Mouse (Mus musculus): ENCODE data around the gene Il24. TPM values are rescaled to one million over a fixed set of nuclear protein-coding genes. Genes with fewer than 3 reads are reported as not detected.

Il24 gene
- total and polyA plus RNA-seq, 2 experiments from 2014 or later: not detected

- 2% methylated on average over 43 of the region's 43 CpGs for WGBS
- Histone ChIP-seq H3K4me3 (ENCODE audit: low read depth, low read length) (peak overlapping the region; percentile 44), H3K27me3 (ENCODE audit: control insufficient read depth, insufficient read depth, low read length) (peaks cover 27% of the 10 kb centered on the region), H3K9me3 (replicated peaks; ENCODE audit: control insufficient read depth, low read length) (no peaks in the 10 kb centered on the region), H3K9ac (replicated peaks; ENCODE audit: low read depth, low read length) (no peak overlapping the region), H3K4me1 (ENCODE audit: control insufficient read depth, insufficient read depth) (no peaks in the 10 kb centered on the region), H3K36me3 (replicated peaks; ENCODE audit: control insufficient read depth, insufficient read depth, low read length) (no peaks in the 10 kb centered on the region), H3K4me2 (ENCODE audit: low read depth, low read length) (peak overlapping the region; percentile 65), H3K27ac (ENCODE audit: low read depth) (no peak overlapping the region)
- no peak for TF ChIP-seq EP300 (IDR thresholded peaks at IDR 0.05; ENCODE audit: low read depth)
- no peak for TF ChIP-seq CTCF (IDR thresholded peaks at IDR 0.05; ENCODE audit: low read depth)
- DNase-seq (ENCODE audit: low spot score): no peak
- no peak for ATAC-seq (ENCODE audit: insufficient read depth, low read depth)
Measured at GRCm38 (mm10) chr1:130877889-130878614, 9.2 kb downstream of the Il24 start.

- peak; percentile 56 for DNase-seq (ENCODE audit: low spot score)
Measured at GRCm38 (mm10) chr1:130876931-130877509, 10.2 kb downstream of the Il24 start.

GRCm38 (mm10) chr1:130875910-130876309 lies 11.3 kb downstream of the Il24 start:
- Histone ChIP-seq H3K27ac (ENCODE audit: low read depth) (no peak overlapping the region), H3K4me3 (ENCODE audit: low read depth, low read length) (no peak overlapping the region), H3K36me3 (replicated peaks; ENCODE audit: control insufficient read depth, insufficient read depth, low read length) (no peaks in the 10 kb centered on the region), H3K9ac (replicated peaks; ENCODE audit: low read depth, low read length) (no peak overlapping the region), H3K4me2 (ENCODE audit: low read depth, low read length) (no peak overlapping the region), H3K27me3 (ENCODE audit: control insufficient read depth, insufficient read depth, low read length) (peaks cover 27% of the 10 kb centered on the region), H3K9me3 (replicated peaks; ENCODE audit: control insufficient read depth, low read length) (no peaks in the 10 kb centered on the region), H3K4me1 (ENCODE audit: control insufficient read depth, insufficient read depth) (no peaks in the 10 kb centered on the region)
- TF ChIP-seq CTCF (IDR thresholded peaks at IDR 0.05; ENCODE audit: low read depth): no peak
- TF ChIP-seq EP300 (IDR thresholded peaks at IDR 0.05; ENCODE audit: low read depth): no peak
- 54% methylated on average over 3 of the region's 3 CpGs for WGBS
- no peak for ATAC-seq (ENCODE audit: insufficient read depth, low read depth)
- DNase-seq (ENCODE audit: low spot score): no peak

More at GRCm38 (mm10) chr1:130876931-130877509, 10.2 kb downstream of the Il24 start:
- Histone ChIP-seq H3K27me3 (ENCODE audit: control insufficient read depth, insufficient read depth, low read length) (peaks cover 27% of the 10 kb centered on the region), H3K4me1 (ENCODE audit: control insufficient read depth, insufficient read depth) (no peaks in the 10 kb centered on the region), H3K27ac (ENCODE audit: low read depth) (no peak overlapping the region), H3K36me3 (replicated peaks; ENCODE audit: control insufficient read depth, insufficient read depth, low read length) (no peaks in the 10 kb centered on the region), H3K9me3 (replicated peaks; ENCODE audit: control insufficient read depth, low read length) (no peaks in the 10 kb centered on the region), H3K9ac (replicated peaks; ENCODE audit: low read depth, low read length) (no peak overlapping the region), H3K4me2 (ENCODE audit: low read depth, low read length) (no peak overlapping the region), H3K4me3 (ENCODE audit: low read depth, low read length) (no peak overlapping the region)
- TF ChIP-seq CTCF (IDR thresholded peaks at IDR 0.05; ENCODE audit: low read depth) (peak; percentile 76), EP300 (IDR thresholded peaks at IDR 0.05; ENCODE audit: low read depth) (no peak)
- ATAC-seq (ENCODE audit: insufficient read depth, low read depth): no peak
- 17% methylated on average over 3 of the region's 3 CpGs for WGBS

GRCm38 (mm10) chr1:130875139-130875538 lies 12.1 kb downstream of the Il24 start:
- Histone ChIP-seq H3K27me3 (ENCODE audit: control insufficient read depth, insufficient read depth, low read length) (peaks cover 25% of the 10 kb centered on the region), H3K36me3 (replicated peaks; ENCODE audit: control insufficient read depth, insufficient read depth, low read length) (no peaks in the 10 kb centered on the region), H3K4me1 (ENCODE audit: control insufficient read depth, insufficient read depth) (no peaks in the 10 kb centered on the region), H3K9ac (replicated peaks; ENCODE audit: low read depth, low read length) (no peak overlapping the region), H3K4me2 (ENCODE audit: low read depth, low read length) (no peak overlapping the region), H3K9me3 (replicated peaks; ENCODE audit: control insufficient read depth, low read length) (no peaks in the 10 kb centered on the region), H3K27ac (ENCODE audit: low read depth) (no peak overlapping the region), H3K4me3 (ENCODE audit: low read depth, low read length) (no peak overlapping the region)
- DNase-seq (ENCODE audit: low spot score) (peak; percentile 70), ATAC-seq (ENCODE audit: insufficient read depth, low read depth) (0 out of 2 replicates have a peak, but pooled peaks have one; percentile 41)
- TF ChIP-seq EP300 (IDR thresholded peaks at IDR 0.05; ENCODE audit: low read depth) (no peak), CTCF (IDR thresholded peaks at IDR 0.05; ENCODE audit: low read depth) (peak; percentile 78)
- WGBS: 36% methylated on average over 3 of the region's 3 CpGs

- Histone ChIP-seq H3K27me3 (ENCODE audit: control insufficient read depth, insufficient read depth, low read length) (peaks cover 7% of the 10 kb centered on the region), H3K9ac (replicated peaks; ENCODE audit: low read depth, low read length) (no peak overlapping the region), H3K4me3 (ENCODE audit: low read depth, low read length) (no peak overlapping the region), H3K4me2 (ENCODE audit: low read depth, low read length) (no peak overlapping the region), H3K4me1 (ENCODE audit: control insufficient read depth, insufficient read depth) (no peaks in the 10 kb centered on the region), H3K9me3 (replicated peaks; ENCODE audit: control insufficient read depth, low read length) (no peaks in the 10 kb centered on the region), H3K27ac (ENCODE audit: low read depth) (no peak overlapping the region), H3K36me3 (replicated peaks; ENCODE audit: control insufficient read depth, insufficient read depth, low read length) (no peaks in the 10 kb centered on the region)
- no peak for DNase-seq (ENCODE audit: low spot score)
- no peak for ATAC-seq (ENCODE audit: insufficient read depth, low read depth)
- 90% methylated on average over 2 of the region's 2 CpGs for WGBS
- TF ChIP-seq CTCF (IDR thresholded peaks at IDR 0.05; ENCODE audit: low read depth) (no peak), EP300 (IDR thresholded peaks at IDR 0.05; ENCODE audit: low read depth) (no peak)
Measured at GRCm38 (mm10) chr1:130872912-130873311, 14.3 kb downstream of the Il24 start.

Measured in heart, postnatal 0 days (tissue).